Mouse (Mus musculus): Measurements from ENCODE around the gene Arhgef10l. TPM values are rescaled to one million over a fixed set of nuclear protein-coding genes. Genes with fewer than 3 reads are reported as not detected.

Arhgef10l gene
- total and polyA plus RNA-seq, 3 experiments, result 10.2 to 26.0 TPM; not detected in 1

GRCm38 (mm10) chr4:140695675-140696585 is 30.1 kb upstream of the Arhgef10l start (continued):
- TF ChIP-seq ZNF384 (IDR thresholded peaks at IDR 0.05; ENCODE audit: low read depth, low read length) (no peak), TCF12 (IDR thresholded peaks at IDR 0.05; ENCODE audit: low read depth, low read length) (peak; percentile 37; the same call in 1 of the 2 replicates)

DNA sequence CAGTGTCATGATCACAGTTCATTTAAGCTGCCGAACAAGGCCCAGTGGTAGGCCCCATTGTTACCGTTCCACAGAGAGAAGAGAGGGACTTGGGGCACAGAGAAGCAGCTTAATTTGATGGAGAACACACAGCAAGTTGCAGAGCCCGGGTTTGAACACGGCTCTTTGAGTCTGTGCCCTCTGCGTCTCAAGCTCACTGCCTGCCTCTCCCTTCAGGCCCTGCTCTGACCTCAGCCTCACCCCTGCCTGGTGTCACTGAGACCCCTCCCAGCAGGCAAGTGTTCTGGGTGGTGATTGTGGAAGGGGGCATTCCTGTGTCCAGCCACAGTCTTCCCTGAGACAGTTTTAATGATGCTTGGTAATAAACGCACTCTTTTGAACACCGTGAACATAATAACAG is 29.3 kb upstream of the Arhgef10l start:
- peak overlapping the region; percentile 88 for H3K27ac ChIP-seq (ENCODE audit: control insufficient read depth, low read depth, low read length)
- peaks cover 15 to 55% of the 10 kb centered on the region in 2 experiments for H3K4me1 ChIP-seq (ENCODE audit: control insufficient read depth in 1 of 2, insufficient read depth in 2 of 2, low read length in 2 of 2)
- H3K79me2 ChIP-seq (ENCODE audit: control insufficient read depth, insufficient read depth, low read length, poor library complexity), result peaks cover 4% of the 10 kb centered on the region; the same call in 1 of the 2 replicates
- H3K27me3 ChIP-seq (ENCODE audit: control insufficient read depth in 1 of 2, insufficient read depth in 2 of 2, low read length in 2 of 2), result no peaks in the 10 kb centered on the region
- no peak for DNase-seq (ENCODE audit: low read depth, low spot score)
- H3K4me3 ChIP-seq (ENCODE audit: control insufficient read depth in 1 of 2, insufficient read depth in 1 of 2, low read depth in 2 of 2, low read length in 2 of 2), result no peak overlapping the region
- TF ChIP-seq NRF1 (IDR thresholded peaks at IDR 0.05; ENCODE audit: insufficient read depth, low read depth, low read length, poor library complexity, severe bottlenecking) (no peak), BHLHE40 (IDR thresholded peaks at IDR 0.05; ENCODE audit: borderline replicate concordance, low read depth, low read length) (no peak), ELF1 (IDR thresholded peaks at IDR 0.05; ENCODE audit: low read depth, low read length) (no peak), RCOR1 (IDR thresholded peaks at IDR 0.05; ENCODE audit: low read depth, low read length) (no peak), HCFC1 (IDR thresholded peaks at IDR 0.05; ENCODE audit: low read depth, low read length) (no peak), ZNF384 (IDR thresholded peaks at IDR 0.05; ENCODE audit: low read depth, low read length) (no peak), TBP (IDR thresholded peaks at IDR 0.05; ENCODE audit: low read depth, low read length) (no peak), UBTF (IDR thresholded peaks at IDR 0.05; ENCODE audit: borderline replicate concordance, insufficient read depth, low read depth, low read length) (no peak), SIN3A (IDR thresholded peaks at IDR 0.05; ENCODE audit: low read length) (no peak), EP300 (IDR thresholded peaks at IDR 0.05; ENCODE audit: low read depth in 1 of 2, low read length in 2 of 2) (no peak)
- peaks cover 0 to 43% of the 10 kb centered on the region in 2 experiments; a peak in 2 of 4 replicates for H3K36me3 ChIP-seq (ENCODE audit: control insufficient read depth in 1 of 2, insufficient read depth in 2 of 2, low read length in 2 of 2)
- H3K9me3 ChIP-seq (replicated peaks; ENCODE audit: insufficient read depth, low read length), result no peaks in the 10 kb centered on the region
- H3K9ac ChIP-seq (ENCODE audit: control insufficient read depth, low read depth, low read length, poor library complexity, severe bottlenecking), result peak overlapping the region; percentile 65

DNA sequence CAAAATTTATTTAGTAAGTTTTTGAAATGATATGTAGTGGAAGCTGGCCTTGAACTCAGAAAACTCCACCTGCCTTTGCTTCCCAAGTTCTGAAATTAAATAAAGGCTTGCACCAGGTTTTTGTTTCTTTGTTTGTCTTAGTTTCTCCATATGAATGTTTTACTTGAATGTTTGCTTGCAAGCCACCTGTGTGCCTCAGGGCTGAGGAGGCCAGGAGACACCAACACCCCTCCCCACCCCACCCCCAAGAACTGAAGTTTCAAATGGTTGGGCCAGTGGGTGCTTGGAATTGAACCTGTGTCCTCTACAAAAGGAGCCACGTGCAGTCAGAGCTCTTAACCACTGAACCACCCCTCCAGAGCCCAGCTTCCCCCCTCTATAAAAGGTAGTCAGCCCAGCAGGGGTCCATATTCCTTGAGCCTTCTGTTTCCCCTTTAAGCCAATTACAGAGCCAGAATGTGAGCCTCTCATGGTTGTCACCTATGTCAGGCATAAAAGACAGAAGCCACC is 28.8 kb upstream of the Arhgef10l start:
- Histone ChIP-seq H3K9me3 (replicated peaks; ENCODE audit: insufficient read depth, low read length) (no peaks in the 10 kb centered on the region), H3K9ac (ENCODE audit: control insufficient read depth, low read depth, low read length, poor library complexity, severe bottlenecking) (no peak overlapping the region; the same call in 1 of the 2 replicates), H3K27ac (ENCODE audit: control insufficient read depth, low read depth, low read length) (no peak overlapping the region), H3K4me3 (ENCODE audit: control insufficient read depth in 1 of 2, insufficient read depth in 1 of 2, low read depth in 2 of 2, low read length in 2 of 2) (no peak overlapping the region), H3K4me1 (ENCODE audit: control insufficient read depth in 1 of 2, insufficient read depth in 2 of 2, low read length in 2 of 2) (peaks cover 17 to 56% of the 10 kb centered on the region in 2 experiments), H3K27me3 (ENCODE audit: control insufficient read depth in 1 of 2, insufficient read depth in 2 of 2, low read length in 2 of 2) (no peaks in the 10 kb centered on the region), H3K36me3 (ENCODE audit: control insufficient read depth in 1 of 2, insufficient read depth in 2 of 2, low read length in 2 of 2) (peaks cover 0 to 48% of the 10 kb centered on the region in 2 experiments; a peak in 2 of 4 replicates), H3K79me2 (ENCODE audit: control insufficient read depth, insufficient read depth, low read length, poor library complexity) (peaks cover 4% of the 10 kb centered on the region; the same call in 1 of the 2 replicates)
- peak; percentile 45; the same call in 1 of the 2 replicates for TF ChIP-seq TBP (IDR thresholded peaks at IDR 0.05; ENCODE audit: low read depth, low read length)
- TF ChIP-seq BHLHE40 (IDR thresholded peaks at IDR 0.05; ENCODE audit: borderline replicate concordance, low read depth, low read length), result no peak
- no peak for DNase-seq (ENCODE audit: low read depth, low spot score)
